ENCODE assay signal across 1 mouse cellular context in the genomic region with DNA sequence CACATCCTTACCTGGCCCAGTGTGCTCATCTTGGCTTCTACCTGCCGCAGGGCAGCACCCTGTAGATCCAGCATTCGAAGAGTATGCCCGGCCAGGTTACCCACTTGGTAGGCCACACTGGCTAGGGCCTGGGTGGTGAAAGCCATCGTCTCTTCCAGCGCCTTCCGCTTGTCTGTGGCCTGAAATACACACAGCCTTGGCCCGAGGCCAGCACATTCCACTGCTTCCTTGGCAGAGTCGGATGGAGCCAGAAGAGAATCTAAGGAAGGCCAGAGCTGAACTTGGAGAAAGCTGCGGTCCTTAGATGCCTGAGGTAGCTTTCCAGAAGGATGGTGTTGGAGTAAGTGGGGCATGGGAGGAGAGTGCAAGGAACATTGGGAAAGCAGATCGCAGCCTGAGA.
TF ChIP-seq lines count a peak whose summit lies in the region.

Gene Gngt2, plus strand, starts transcription at position 158 of the 400 bp plus-strand sequence.

TF ChIP-seq in MEL, 35 proteins besides CTCF, POLR2A, EP300 and RAD21 (continued from another document):
- TF ChIP-seq GATA1 (IDR thresholded peaks at IDR 0.05; ENCODE audit: low read depth, low read length) (no peak), MAFK (IDR thresholded peaks at IDR 0.05; ENCODE audit: borderline replicate concordance, low read depth, low read length) (no peak), SMC3 (IDR thresholded peaks at IDR 0.05; ENCODE audit: low read depth, low read length) (no peak), MYC (IDR thresholded peaks at IDR 0.05; ENCODE audit: low read depth, low read length) (no peak)
TF ChIP-seq in MEL: peak in this region for 0.
